Mouse (Mus musculus) layer of hippocampus, postnatal 36 days (tissue): ENCODE measurements at regions not wholly inside any gene's neighbourhood (a gene's known extent, or its start where the extent isn't known, plus 50 kb on each side); places are given as distances from the start of the nearest gene placed in this dataset.

Experiments used
- DNase-seq, 2 experiments: peaks; one replicate each; pipeline ENCODE4 v3.0.0; 2022

DNA sequence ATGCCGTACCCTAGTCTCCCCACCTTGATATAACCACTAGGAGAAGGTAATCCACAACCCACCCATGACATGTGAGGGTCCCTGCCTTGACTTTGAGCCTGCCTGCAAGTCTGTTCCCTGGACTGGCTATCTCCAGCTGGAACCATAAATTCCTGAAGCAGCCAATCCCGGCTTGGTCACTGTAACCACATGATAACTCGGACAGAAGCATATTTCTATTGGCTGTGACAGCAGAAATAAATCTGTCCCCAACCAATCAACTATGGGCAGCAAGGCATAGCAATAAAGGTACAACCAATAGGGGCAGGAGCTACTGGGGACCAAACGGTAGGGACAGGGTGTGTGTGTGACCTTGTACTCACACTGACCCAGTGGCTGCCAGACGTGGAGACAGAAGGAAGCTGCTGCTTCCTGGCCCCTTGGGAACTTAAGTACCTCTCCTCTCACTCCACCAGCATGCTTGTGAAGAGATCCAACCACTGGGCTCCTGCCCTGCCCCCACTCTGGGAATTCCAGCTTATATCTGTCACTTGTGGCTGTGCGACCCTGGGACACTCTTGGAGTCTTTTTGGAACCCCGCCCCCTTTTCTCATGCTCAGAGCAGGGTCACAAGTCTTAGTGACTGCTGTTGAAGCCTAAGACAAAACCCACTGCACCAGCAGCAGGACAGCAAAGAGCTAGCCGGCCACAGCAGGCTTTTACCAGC is 51.8 kb upstream of the Ttc34 start:
- DNase-seq: no peak

DNA sequence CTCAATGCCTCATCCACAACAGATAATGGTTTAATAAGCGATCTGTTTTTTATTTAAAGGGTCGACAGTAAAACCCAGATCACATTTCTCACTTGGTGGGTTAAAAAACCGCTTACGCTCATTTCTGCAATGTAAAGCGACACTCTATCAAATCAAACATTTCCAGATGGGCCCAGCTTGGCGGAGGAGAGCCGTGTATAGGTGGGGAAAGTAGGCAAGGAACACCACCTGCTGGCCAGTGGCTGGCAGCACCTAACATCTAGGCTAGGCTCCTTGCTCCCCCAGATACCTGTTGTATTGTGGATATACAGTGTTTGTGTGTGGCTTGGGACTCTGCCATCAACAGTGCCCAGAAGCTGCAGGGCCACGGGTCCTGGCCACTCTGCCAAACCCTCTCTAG is 50.1 kb upstream of the Ttc34 start:
- DNase-seq: no peak
